Mouse (Mus musculus): Measurements from ENCODE around the gene Ntng1.

Gene Ntng1

DNA sequence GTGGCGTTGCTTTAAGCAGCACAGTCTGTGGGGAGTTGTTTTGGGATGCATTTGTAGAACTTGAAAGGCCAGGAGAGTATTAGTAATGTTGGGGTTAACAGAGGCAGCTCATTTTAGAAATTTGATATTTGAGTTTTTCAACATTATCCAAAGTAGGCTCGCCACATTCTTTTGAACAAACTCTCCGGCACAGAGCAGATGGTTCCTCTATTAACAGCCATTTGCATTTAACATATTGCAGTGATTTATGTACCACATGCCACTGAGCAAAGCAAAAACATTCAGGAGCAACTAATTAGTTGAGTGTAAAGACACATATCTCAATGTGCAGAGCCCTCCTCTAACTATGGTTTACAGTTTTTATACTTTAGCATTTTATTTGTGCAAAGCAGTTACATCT, 224.8 kb downstream of the Ntng1 start:
- DNase-seq: no peak

- DNase-seq: no peak
Observed at GRCm38 (mm10) chr3:109917926-109918694, 225.7 kb downstream of the Ntng1 start.

DNA sequence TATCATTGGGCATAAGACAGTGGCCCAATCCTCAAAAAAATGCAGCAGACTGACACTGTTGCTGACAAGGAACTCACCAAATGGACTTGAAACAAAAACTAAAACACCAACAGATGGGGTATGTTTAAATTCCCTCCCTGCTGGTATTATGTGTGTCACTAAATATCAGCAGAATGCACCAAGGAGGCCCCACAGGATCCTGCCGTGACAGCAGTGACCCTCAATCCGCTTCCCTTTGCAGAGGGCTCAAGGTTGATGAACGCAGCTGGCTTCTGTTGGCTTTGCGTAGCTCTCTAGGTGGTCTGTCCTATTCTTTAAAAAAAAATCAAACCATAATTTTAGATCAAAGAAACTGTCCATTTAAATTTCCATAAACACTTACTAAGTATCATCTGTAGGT, 226.7 kb downstream of the Ntng1 start:
- DNase-seq: no peak

DNA sequence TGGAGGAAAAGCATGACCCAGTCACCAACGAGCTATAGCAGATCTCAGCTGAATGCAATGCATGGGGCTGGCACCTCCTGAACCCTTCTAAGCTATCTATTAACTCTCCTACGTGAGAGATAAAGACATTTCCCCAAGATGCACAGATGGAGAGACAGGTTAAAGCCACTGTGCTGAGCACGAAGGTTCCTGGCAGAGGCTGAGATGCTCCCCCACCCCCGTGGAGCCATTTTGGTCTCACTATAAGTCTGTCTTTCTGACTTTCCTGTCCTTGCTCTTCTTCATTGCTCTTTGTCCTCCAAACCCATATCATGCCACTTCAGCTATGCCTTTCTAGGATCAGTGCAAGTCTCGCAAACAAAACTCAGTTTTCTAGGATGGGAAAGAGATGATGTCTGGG, 229.6 kb downstream of the Ntng1 start:
- DNase-seq: no peak

- no peak for DNase-seq
Observed at GRCm38 (mm10) chr3:109890600-109890999, 253.2 kb downstream of the Ntng1 start.

- DNase-seq: no peak
Observed at GRCm38 (mm10) chr3:109885672-109886071, 258.1 kb downstream of the Ntng1 start.

GRCm38 (mm10) chr3:109879061-109879460, 264.8 kb downstream of the Ntng1 start:
- no peak for DNase-seq

- no peak for DNase-seq
Observed at GRCm38 (mm10) chr3:109871986-109872385, 271.8 kb downstream of the Ntng1 start.

DNA sequence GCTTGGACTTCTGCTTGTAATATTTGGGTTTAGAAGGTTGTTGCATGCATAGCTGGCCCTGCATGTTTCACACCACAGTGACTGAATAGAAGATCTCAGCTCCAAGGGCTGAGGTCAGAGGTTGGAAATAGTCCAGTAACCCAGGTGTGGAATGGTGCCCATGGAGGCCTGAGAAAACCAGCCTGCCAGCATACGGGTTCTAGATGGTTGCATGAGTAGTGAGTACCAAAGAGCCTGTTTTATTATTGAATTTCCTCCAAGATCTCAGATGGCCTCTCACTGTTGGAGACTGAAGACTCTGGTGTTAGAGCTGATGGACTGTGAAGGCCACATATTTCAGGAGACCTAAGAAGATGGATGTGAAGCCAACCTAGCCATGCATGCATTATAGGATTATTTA, 285.5 kb downstream of the Ntng1 start:
- no peak for DNase-seq

DNA sequence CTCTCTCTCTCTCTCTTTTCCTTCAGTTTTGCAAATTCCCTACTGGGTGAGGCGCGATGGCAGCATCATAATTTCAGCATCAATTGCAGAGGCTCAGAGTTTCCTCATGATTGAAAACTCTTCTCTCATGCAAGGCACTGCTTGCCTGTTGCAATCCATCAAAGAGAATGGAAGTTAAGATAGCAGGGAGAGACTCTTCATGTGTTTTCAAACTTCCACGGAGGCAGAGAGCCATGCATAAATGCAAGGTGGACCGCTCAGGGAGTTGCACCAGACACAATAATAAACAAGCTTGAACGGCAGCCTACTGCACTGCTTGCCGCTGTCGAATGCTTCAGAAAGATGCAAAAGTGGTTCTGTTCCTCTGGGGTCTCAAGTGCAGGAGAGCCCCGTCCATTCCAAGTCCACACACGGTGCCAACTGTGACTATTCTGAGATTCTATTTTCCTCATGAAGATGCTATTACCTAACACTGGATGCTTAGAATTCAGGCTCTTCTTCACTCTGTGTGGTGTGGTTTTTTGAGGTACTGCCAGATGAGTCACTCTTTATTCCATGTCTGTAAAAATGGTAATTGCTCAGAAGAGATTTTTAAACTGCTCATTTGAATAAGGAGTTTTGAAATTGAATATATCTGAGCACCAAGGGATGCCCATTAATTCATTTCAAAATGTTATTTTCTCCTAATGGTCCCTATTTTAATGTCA, 289.2 kb downstream of the Ntng1 start:
- DNase-seq: no peak

- DNase-seq: no peak
Observed at GRCm38 (mm10) chr3:109846660-109847059, 297.2 kb downstream of the Ntng1 start.

GRCm38 (mm10) chr3:109825806-109826205, 318.0 kb downstream of the Ntng1 start:
- DNase-seq: no peak

DNA sequence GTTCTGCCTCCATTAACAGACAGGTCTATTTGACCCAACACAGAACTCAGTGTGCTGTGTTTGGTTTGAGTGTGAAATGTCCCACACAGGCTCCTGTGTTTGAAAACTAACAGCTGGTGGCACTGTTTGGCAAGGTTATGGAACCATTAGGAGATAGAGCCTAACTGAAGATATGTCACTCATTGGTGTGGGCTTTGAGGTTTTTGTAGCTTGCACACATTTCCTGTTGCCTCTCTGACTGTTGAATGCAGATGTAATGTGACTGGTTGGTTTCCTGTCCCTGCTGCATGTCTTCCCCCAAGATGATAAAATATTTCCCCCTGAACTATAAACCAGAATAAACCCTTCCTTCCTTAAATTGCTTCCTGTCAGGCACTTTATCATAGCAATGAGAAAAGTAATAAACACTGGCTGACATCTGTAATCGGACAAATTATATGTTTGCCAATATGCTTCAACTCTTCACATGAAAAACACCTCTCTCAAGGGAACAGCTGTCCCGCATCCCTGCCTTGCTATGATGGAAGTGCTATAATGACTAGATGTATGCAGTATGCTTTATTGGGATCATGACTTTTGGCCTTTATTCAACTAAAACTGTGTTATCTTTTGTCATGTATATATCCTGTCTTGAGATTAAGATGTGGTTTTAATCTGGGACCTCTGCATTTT, 320.9 kb downstream of the Ntng1 start:
- DNase-seq: no peak

GRCm38 (mm10) chr3:109818821-109819685, 324.8 kb downstream of the Ntng1 start:
- no peak for DNase-seq

DNA sequence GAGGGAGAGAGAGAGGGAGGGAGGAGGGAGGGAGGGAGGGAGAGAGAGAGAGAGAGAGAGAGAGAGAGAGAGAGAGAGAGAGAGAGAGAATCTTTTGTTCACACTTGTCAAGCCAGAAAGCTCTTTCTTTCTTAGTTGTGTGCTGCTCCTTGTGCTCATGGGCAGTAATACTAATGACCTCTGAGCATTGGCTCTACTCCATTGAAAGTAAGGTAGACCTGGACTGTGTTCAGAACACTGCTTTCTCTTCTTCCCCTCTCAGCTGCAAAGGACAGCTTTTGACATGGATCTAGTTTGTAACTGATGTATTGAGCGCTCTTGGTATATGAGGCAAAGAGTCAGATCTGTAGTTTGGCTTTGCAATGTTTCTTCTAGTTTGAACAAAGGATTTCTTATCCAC, 334.7 kb downstream of the Ntng1 start:
- no peak for DNase-seq

- no peak for DNase-seq
Observed at GRCm38 (mm10) chr3:109807211-109807934, 336.4 kb downstream of the Ntng1 start.

- DNase-seq: no peak
Observed at GRCm38 (mm10) chr3:109804145-109804544, 339.7 kb downstream of the Ntng1 start.

DNA sequence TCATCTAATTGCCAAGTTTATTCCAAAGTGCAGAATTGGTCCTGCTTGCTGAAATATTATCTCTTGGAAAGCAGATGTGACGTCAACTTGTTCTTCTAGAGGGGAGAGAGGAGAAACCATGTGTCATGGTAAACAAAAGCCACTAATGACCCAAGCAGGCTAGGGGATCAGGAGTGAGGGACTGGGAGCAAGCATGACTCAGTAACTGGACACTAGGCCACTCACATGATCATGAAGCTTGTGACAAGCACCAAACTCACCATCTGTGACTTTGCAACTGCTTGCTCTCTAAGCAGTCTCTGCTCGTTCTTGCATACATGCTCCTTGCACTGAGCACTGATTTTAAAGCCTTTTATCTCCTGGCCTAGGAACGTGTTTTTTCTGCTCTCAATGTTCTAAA, 340.2 kb downstream of the Ntng1 start:
- DNase-seq: no peak

- no peak for DNase-seq
Observed at GRCm38 (mm10) chr3:109797354-109797753, 346.5 kb downstream of the Ntng1 start.

GRCm38 (mm10) chr3:109783231-109783630, 360.6 kb downstream of the Ntng1 start:
- no peak for DNase-seq

DNA sequence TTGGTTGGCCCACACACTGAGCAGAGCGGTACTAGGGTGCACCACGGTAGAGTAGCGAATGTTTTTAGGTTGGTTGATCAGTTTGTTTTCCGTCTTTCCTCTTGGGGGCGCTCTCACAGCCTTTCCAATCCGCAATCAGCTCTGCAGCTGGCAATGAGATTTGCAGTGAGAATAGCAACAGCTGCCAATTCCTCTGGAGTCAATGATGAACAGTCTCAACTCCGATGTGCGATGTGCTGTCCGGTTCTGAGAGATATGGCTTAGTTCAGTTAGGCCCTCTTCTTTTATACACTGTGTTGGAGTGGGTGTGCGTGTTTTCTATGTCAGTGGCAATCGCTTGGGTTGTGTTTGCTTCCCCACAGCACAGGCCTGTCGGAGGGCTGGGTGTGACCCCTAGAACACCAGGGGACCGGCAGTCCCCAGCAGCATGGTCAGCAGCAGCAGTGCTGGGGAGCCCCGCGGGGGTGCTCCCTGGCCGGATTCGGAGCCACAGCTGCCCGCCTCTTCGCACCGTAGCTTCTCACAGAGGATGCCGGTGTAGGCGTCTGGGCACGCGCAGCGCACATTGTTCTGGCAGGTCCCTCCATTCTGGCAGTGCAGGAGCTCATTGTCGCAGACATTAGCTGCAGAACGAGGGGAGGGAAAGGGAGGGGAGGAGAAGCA, 361.4 kb downstream of the Ntng1 start:
- DNase-seq: peak; percentile 5 to 38

- DNase-seq: no peak
Observed at GRCm38 (mm10) chr3:109781917-109782288, 361.9 kb downstream of the Ntng1 start.
